Mouse (Mus musculus): Measurements from ENCODE around the gene Cactin.

Cactin gene

GRCm38 (mm10) chr10:81297246-81297645 is 23.7 kb upstream of the Cactin start:
- in situ Hi-C loops (cut with MboI, MseI) = no loop called here

GRCm38 (mm10) chr10:81297845-81298244 is 23.1 kb upstream of the Cactin start:
- in situ Hi-C loops (cut with MboI, MseI) = no loop called here

- in situ Hi-C loops (cut with MboI, MseI) = no loop called here
Observed at GRCm38 (mm10) chr10:81298369-81299100, 22.4 kb upstream of the Cactin start.

GRCm38 (mm10) chr10:81299585-81300351 is 21.1 kb upstream of the Cactin start:
- in situ Hi-C loops (cut with MboI, MseI) = no loop called here

- in situ Hi-C loops (cut with MboI, MseI) = no loop called here
Observed at GRCm38 (mm10) chr10:81300352-81300907, 20.5 kb upstream of the Cactin start.

GRCm38 (mm10) chr10:81301321-81301720 is 19.6 kb upstream of the Cactin start:
- in situ Hi-C loops (cut with MboI, MseI) = no loop called here

- in situ Hi-C loops (cut with MboI, MseI) = no loop called here
Observed at GRCm38 (mm10) chr10:81302288-81302687, 18.6 kb upstream of the Cactin start.

GRCm38 (mm10) chr10:81302781-81303218 is 18.1 kb upstream of the Cactin start:
- in situ Hi-C loops (cut with MboI, MseI) = no loop called here

- in situ Hi-C loops (cut with MboI, MseI) = no loop called here
Observed at GRCm38 (mm10) chr10:81303258-81303657, 17.6 kb upstream of the Cactin start.

- in situ Hi-C loops (cut with MboI, MseI) = no loop called here
Observed at GRCm38 (mm10) chr10:81303761-81304160, 17.1 kb upstream of the Cactin start.

GRCm38 (mm10) chr10:81304597-81305238 is 16.2 kb upstream of the Cactin start:
- in situ Hi-C loops (cut with MboI, MseI) = no loop called here

- in situ Hi-C loops (cut with MboI, MseI) = no loop called here
Observed at GRCm38 (mm10) chr10:81305663-81306062, 15.2 kb upstream of the Cactin start.

- in situ Hi-C loops (cut with MboI, MseI) = no loop called here
Observed at GRCm38 (mm10) chr10:81306173-81306668, 14.7 kb upstream of the Cactin start.

GRCm38 (mm10) chr10:81306837-81307682 is 13.8 kb upstream of the Cactin start:
- in situ Hi-C loops (cut with MboI, MseI) = no loop called here

GRCm38 (mm10) chr10:81309571-81309970 is 11.3 kb upstream of the Cactin start:
- in situ Hi-C loops (cut with MboI, MseI) = no loop called here

- in situ Hi-C loops (cut with MboI, MseI) = no loop called here
Observed at GRCm38 (mm10) chr10:81313581-81313980, 7.3 kb upstream of the Cactin start.

GRCm38 (mm10) chr10:81314201-81314600 is 6.7 kb upstream of the Cactin start:
- in situ Hi-C loops (cut with MboI, MseI) = no loop called here

GRCm38 (mm10) chr10:81315587-81315986 is 5.3 kb upstream of the Cactin start:
- in situ Hi-C loops (cut with MboI, MseI) = no loop called here

GRCm38 (mm10) chr10:81316338-81317060 is 4.4 kb upstream of the Cactin start:
- in situ Hi-C loops (cut with MboI, MseI) = no loop called here

- in situ Hi-C loops (cut with MboI, MseI) = no loop called here
Observed at GRCm38 (mm10) chr10:81317273-81317672, 3.6 kb upstream of the Cactin start.

Data from T-helper 2 cell (primary cell).